Mouse (Mus musculus): ENCODE data around the gene Ccng1.
"Not testable (repeated sequence)": the region's sequence is repeated elsewhere in the genome, so short reads cannot be mapped to it uniquely, and the experiment has no call there.

Ccng1 gene

GRCm38 (mm10) chr11:40732997-40733338 is 22.1 kb downstream of the Ccng1 start:
- DNase-seq (ENCODE audit: low read depth, low spot score), result no peak

- no peak for DNase-seq (ENCODE audit: low read depth, low spot score)
Observed at GRCm38 (mm10) chr11:40718324-40718723, 36.8 kb downstream of the Ccng1 start.

- no peak for DNase-seq (ENCODE audit: low read depth, low spot score)
Observed at GRCm38 (mm10) chr11:40715524-40715923, 39.6 kb downstream of the Ccng1 start.

GRCm38 (mm10) chr11:40713858-40714257 is 41.3 kb downstream of the Ccng1 start:
- no peak for DNase-seq (ENCODE audit: low read depth, low spot score)

GRCm38 (mm10) chr11:40709899-40710298 is 45.2 kb downstream of the Ccng1 start:
- not testable (repeated sequence) for DNase-seq (ENCODE audit: low read depth, low spot score)
